In genomic region chr2:146149206-146149974, GRCm38 (mm10) we compare ENCODE assay signal across 19 mouse cellular contexts.
"Had no signal": no experiment of that assay in that cellular context is flagged by ENCODE, and none has a peak within 500 bp of the region (broad histone marks: within the 10 kb centered on the region; RNA-seq: fewer than 3 reads in every experiment).

No protein-coding gene starts in this region.

- H3K27ac ChIP-seq: kidney, postnatal 0 days; limb, embryonic 12.5 days; limb, embryonic 15.5 days; liver, embryonic 14.5 days; macrophage; midbrain, embryonic 12.5 days; neural tube, embryonic 13.5 days had no signal

- H3K9ac ChIP-seq: limb, embryonic 12.5 days; limb, embryonic 15.5 days; liver, embryonic 14.5 days; liver, postnatal 0 days; lung, embryonic 14.5 days; midbrain, embryonic 12.5 days; neural tube, embryonic 13.5 days had no signal

- DNase-seq: kidney, postnatal 25 days; left cerebral cortex, postnatal 4 days; liver, postnatal 0 days; lung, embryonic 14.5 days; retina, postnatal 1 day; thymus, adult 18-20 months; thymus, postnatal 14 days; thymus, postnatal 4 days had no signal

- H3K36me3 ChIP-seq: limb, embryonic 12.5 days; limb, embryonic 15.5 days; midbrain, embryonic 12.5 days; neural tube, embryonic 13.5 days had no signal

- ATAC-seq: liver, postnatal 0 days; lung, postnatal 0 days; midbrain, embryonic 16.5 days had no signal

- H3K4me1 ChIP-seq: limb, embryonic 12.5 days; limb, embryonic 15.5 days; midbrain, embryonic 12.5 days; neural tube, embryonic 13.5 days had no signal

- H3K9me3 ChIP-seq: limb, embryonic 12.5 days; limb, embryonic 15.5 days; midbrain, embryonic 12.5 days; neural tube, embryonic 13.5 days had no signal

- H3K27me3 ChIP-seq: limb, embryonic 12.5 days; limb, embryonic 15.5 days; midbrain, embryonic 12.5 days; neural tube, embryonic 13.5 days had no signal

- H3K4me3 ChIP-seq: limb, embryonic 12.5 days; limb, embryonic 15.5 days; midbrain, embryonic 12.5 days; myocyte; neural tube, embryonic 13.5 days had no signal

- H3K4me2 ChIP-seq: limb, embryonic 12.5 days; limb, embryonic 15.5 days; liver, embryonic 11.5 days; lung, embryonic 14.5 days; midbrain, embryonic 12.5 days; neural tube, embryonic 13.5 days had no signal
